Mouse (Mus musculus): ENCODE results near the gene Dync1i2.

The Dync1i2 gene

DNA sequence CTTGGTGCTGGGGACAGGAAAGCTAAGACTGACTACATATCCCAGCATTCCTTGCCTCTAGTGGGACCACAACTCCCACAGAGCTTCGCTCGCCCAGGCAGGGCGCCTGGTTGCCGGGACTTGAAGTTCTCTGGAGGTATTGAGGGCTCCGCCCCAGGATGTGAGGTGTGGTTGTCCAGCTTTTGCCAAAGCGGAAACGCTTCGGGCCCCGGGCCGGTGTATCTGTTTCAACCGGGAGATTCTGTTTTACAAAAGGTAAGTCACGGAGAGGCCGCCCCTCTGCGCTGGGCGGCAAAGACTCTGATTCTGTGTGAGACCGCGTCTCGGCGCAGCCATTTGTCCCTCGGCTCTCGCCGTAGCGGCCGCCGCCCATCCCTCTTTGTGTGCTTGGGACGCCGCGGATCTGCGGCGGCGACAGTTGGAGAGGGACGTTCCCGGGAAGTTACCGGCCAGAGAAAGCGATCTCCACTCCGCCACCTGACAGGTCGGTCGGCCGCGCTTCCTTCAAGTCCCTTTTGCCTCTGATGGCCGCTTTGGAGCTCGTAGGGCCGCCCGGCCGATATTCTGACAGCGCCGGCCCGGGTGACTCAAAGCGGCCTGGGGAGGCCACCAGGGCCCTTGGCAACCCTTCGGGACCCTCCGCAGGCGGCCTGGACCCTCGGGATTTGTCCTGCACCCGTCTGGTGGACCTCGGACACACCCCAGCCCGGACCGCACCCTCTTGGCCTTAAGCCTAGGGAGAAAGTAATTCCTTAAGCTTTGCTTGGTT, at the start of gene Dync1i2:
Gene Dync1i2, plus strand, starts transcription at position 116 of the 769 bp plus-strand sequence.
- peak; percentile 97 for DNase-seq

- peak; percentile 69 for DNase-seq
Measured at GRCm38 (mm10) chr2:71162831-71163621, 48.5 kb upstream of the Dync1i2 start.

- no peak for DNase-seq
Measured at GRCm38 (mm10) chr2:71167211-71167610, 44.3 kb upstream of the Dync1i2 start.

GRCm38 (mm10) chr2:71168461-71169021, 43.0 kb upstream of the Dync1i2 start:
- DNase-seq: no peak

DNA sequence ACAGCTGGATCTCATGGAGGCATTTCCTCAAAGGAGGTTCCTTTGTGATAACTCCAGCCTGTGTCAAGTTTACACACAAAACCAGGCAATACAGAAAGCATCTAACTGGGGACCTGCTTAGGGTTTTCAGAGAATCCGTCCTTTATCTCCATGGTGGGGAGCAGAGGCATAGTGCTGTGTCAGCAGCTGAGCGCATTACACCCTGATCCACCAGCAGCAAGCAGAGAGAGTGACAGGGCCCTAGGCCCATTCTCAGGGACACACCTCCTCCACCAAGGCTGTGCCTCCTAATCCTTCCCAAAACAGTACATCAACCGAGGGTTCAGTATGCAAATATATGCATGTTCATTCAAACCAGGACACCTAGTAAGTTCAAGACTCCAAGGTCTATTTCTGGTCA, 38.5 kb upstream of the Dync1i2 start:
- DNase-seq: no peak

- DNase-seq: no peak
Measured at GRCm38 (mm10) chr2:71176329-71177249, 34.9 kb upstream of the Dync1i2 start.

DNA sequence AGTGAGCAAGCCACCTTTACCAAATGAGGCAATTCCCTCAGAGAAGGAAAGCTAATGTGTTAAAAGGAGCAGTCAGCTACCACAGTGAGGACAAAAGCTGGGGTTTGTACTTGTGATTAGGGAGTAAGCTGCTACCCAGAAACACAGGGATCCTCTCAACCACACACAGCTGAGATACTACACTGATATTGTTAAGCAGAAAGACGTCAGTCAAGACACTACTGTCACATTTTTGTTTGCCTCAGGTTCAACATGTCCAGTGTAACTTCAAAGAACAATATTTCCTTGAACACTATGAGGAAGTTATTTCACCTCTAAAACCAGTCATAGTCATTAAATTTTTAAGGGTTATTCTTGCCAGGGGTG, 34.3 kb upstream of the Dync1i2 start:
- no peak for DNase-seq

DNA sequence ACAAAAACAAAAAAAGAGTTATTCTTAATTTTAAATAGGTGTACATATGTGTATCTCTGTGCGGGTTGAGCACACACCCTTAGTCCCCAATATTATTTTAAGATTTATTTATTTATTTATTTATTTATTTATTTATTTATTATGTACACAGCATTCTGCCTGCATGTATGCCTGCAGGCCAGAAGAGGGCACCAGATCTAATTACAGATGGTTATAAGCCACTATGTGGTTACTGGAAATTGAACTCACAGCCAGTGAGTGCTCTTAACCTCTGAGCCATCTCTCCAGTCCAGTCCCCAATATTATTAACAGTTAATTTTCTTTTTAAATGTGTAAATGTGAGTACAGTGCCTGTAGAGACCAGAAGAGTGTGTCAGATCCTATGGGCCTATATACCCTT, 33.7 kb upstream of the Dync1i2 start:
- DNase-seq: no peak

GRCm38 (mm10) chr2:71179716-71180115, 31.8 kb upstream of the Dync1i2 start:
- no peak for DNase-seq

GRCm38 (mm10) chr2:71180566-71181217, 30.8 kb upstream of the Dync1i2 start:
- no peak for DNase-seq

DNA sequence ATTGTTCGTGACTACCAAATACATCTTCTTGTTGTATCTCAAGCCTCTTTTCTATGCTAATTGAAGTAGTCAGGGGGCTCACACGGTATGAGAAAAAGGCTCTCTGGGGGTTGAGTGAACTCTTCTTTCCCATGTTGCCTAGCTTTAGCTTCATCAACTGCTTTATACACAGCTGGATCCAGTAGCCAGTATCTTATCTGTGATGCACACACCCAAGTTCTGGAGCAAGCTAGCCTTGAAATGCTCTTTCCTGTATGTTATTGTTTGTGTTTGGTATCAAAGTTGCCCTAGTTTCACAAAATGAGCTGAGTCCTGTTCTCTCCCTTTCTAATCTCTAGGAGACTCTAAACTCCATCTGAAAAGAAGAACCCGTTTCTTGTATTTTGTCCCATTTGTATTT, 23.6 kb upstream of the Dync1i2 start:
- no peak for DNase-seq

- peak; percentile 69 for DNase-seq
Measured at GRCm38 (mm10) chr2:71188861-71189260, 22.6 kb upstream of the Dync1i2 start.

DNA sequence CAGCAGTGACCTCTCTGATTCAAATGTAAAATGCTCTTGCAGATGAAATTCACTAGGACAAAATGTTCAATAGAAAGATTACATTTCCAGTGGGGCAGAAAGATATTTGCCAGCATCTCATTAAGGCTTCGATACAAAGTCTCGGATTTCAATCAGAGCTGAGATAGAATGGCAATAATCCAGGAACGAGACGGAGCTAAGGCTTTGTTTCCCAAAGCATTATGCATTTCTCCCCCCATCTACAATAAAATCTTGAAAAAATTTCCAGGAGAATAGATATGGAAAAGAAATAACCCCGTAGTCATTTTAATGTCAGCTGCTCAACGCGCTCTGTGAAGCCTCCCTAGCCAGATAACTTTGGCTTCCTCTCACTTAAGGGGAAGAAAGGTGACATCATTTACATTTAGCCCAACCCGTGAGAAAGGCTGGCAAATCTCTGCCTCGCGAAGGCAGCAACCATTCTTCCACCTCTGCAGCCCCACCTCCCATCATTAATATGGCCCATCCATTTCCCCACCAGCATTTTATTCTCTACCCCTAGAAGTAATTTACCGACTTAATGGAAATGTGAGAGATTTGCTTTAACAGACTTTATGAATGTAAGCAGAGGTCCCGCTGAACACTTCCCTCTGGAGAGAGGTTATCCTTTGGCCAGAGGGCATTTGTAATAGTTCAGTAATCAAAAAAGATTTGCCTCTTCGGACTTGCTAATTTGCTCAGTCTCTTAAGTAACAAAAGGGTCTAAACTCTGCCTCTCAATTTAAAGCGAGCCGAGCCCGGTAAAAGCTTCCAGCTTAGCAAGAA, 19.9 kb upstream of the Dync1i2 start:
- no peak for DNase-seq

DNA sequence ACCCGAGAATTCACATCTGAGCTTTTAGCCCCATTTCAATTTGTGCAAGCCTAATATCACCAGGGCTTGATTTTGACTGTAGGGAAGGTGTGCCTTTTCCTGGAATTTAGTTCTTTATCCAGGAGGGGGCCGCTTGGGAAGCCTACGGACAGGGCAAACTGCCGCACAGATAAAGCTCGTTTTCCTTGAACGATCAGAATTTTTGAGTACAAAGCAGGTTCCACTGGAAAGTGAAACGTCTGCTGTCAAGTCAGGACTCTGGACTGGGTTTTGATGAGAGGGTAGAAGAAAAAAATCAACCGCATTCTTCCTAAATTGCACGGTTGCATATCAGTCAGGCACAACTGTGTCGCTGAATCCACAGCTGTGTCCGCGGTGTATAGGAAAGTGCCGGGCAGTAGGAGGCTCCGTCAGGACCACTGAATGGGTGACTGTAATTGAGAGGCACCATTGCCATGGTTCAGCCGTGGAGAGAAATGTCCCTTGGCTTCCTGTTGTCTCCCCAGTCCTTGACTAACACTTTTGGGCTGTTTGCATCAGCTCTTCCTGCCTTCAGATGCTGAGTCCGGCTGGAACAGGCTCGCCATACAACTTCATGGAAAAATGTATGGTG, 19.2 kb upstream of the Dync1i2 start:
- no peak for DNase-seq

GRCm38 (mm10) chr2:71194137-71194960, 17.2 kb upstream of the Dync1i2 start:
- DNase-seq: no peak

GRCm38 (mm10) chr2:71196947-71197346, 14.6 kb upstream of the Dync1i2 start:
- no peak for DNase-seq

DNA sequence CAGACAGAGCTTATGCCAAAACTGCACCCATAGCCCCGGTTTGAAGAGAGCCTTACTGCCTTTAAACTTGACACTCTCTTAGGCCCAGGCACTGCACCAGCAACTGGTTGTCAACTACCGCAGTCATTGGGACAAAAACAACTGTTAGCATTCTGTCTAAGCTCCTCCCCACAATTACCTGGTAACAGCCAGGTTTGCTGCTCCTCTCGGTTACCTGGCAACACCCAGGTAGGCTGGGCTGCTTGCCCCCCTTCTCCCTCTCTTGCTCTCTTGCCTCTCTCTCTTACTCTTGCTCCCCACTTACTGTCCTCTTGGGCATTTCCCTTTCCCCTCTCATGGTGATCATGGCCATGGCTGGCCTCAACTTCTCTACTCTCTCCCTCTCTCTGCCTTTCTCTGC, 12.6 kb upstream of the Dync1i2 start:
- peak; percentile 60 for DNase-seq

GRCm38 (mm10) chr2:71200485-71200884, 11.0 kb upstream of the Dync1i2 start:
- no peak for DNase-seq

DNA sequence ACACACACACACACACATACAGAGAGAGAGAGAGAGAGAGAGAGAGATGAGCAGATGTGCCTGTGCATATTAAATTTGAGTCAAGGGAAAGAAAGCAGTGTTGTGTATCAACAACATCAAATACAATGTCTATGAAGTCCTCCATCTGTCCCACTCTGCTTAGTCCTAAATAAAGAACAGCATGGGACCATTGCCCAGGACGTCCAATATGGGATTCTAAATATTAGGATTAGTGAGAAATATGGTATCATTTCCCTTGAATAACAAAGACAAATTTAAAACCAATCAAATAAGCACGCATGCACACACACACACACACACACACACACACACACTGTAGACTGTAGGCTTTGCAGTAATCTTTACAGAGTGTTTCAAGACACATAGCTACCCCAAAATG, 9.6 kb upstream of the Dync1i2 start:
- DNase-seq: no peak

DNA sequence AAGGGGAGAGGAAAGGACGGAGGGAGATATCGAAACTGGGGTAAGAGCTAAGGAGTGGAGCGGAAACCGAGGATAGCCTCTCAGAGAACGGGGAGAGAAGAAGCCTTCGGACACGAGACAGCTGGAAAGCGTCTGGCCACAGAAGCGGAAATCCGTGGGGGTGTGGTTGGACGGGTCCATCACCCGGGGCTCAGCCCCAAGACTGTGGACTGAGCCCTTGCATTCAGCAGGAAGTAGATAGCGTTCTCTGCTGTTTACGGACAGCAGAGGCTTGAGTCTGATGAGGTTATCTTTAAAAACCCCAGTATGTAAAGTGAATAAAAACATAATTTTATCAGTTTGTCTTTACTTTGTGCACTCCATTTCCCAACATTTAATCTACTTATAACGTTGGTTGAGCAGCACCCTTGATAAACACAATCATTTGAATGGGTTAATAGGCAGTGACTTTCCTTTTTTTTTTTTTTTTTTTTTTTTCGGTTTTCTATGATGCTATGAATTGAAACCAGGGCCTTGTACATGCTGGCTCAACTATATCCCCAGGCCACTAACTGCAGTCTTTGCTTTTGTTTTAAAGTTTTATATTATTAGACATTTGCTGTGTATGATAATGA, 7.6 kb upstream of the Dync1i2 start:
- DNase-seq: no peak
